Mouse (Mus musculus): Measurements from ENCODE around the gene Frem1. TPM values are rescaled to one million over a fixed set of nuclear protein-coding genes. Genes with fewer than 3 reads are reported as not detected.

Frem1 gene
- polyA plus RNA-seq, 1 experiment, result 0.19 TPM

- H3K4me1 ChIP-seq (replicated peaks; ENCODE audit: control insufficient read depth, insufficient read depth, low read length), result peaks cover 3% of the 10 kb centered on the region; the same call in 1 of the 2 replicates
- H3K27me3 ChIP-seq (ENCODE audit: control insufficient read depth, insufficient read depth, low read length), result no peaks in the 10 kb centered on the region
- no peak for TF ChIP-seq POLR2A (IDR thresholded peaks at IDR 0.05; ENCODE audit: control insufficient read depth, extremely low read depth, insufficient read depth, low read length, poor library complexity)
- DNase-seq, result no peak
- no peaks in the 10 kb centered on the region for H3K36me3 ChIP-seq (ENCODE audit: control insufficient read depth, insufficient read depth, low read length)
- 88% methylated on average over 5 of the region's 5 CpGs for WGBS
- no peak overlapping the region for H3K27ac ChIP-seq (ENCODE audit: control insufficient read depth, insufficient read depth, low read length)
- H3K4me3 ChIP-seq (ENCODE audit: control insufficient read depth, insufficient read depth, low read length), result no peak overlapping the region
Measured at GRCm38 (mm10) chr4:82940680-82941079, 111.5 kb downstream of the Frem1 start.

GRCm38 (mm10) chr4:82940248-82940647 lies 111.9 kb downstream of the Frem1 start:
- TF ChIP-seq POLR2A (IDR thresholded peaks at IDR 0.05; ENCODE audit: control insufficient read depth, extremely low read depth, insufficient read depth, low read length, poor library complexity), result no peak
- TF ChIP-seq CTCF (IDR thresholded peaks at IDR 0.05; ENCODE audit: borderline replicate concordance, control insufficient read depth, extremely low read depth, insufficient read depth, low read length, poor library complexity), result no peak
- H3K36me3 ChIP-seq (ENCODE audit: control insufficient read depth, insufficient read depth, low read length), result no peaks in the 10 kb centered on the region
- WGBS, result 27% methylated on average over 13 of the region's 13 CpGs
- DNase-seq, result peak; percentile 2
- H3K4me3 ChIP-seq (ENCODE audit: control insufficient read depth, insufficient read depth, low read length), result no peak overlapping the region
- peaks cover 3% of the 10 kb centered on the region; the same call in 1 of the 2 replicates for H3K4me1 ChIP-seq (replicated peaks; ENCODE audit: control insufficient read depth, insufficient read depth, low read length)
- no peak overlapping the region for H3K27ac ChIP-seq (ENCODE audit: control insufficient read depth, insufficient read depth, low read length)
- no peaks in the 10 kb centered on the region for H3K27me3 ChIP-seq (ENCODE audit: control insufficient read depth, insufficient read depth, low read length)

GRCm38 (mm10) chr4:82934308-82934707 lies 117.8 kb downstream of the Frem1 start:
- DNase-seq, result no peak
- Histone ChIP-seq H3K36me3 (ENCODE audit: control insufficient read depth, insufficient read depth, low read length) (no peaks in the 10 kb centered on the region), H3K4me1 (replicated peaks; ENCODE audit: control insufficient read depth, insufficient read depth, low read length) (no peaks in the 10 kb centered on the region), H3K27ac (ENCODE audit: control insufficient read depth, insufficient read depth, low read length) (no peak overlapping the region), H3K4me3 (ENCODE audit: control insufficient read depth, insufficient read depth, low read length) (no peak overlapping the region), H3K27me3 (ENCODE audit: control insufficient read depth, insufficient read depth, low read length) (no peaks in the 10 kb centered on the region)
- WGBS, result 16% methylated on average over 5 of the region's 5 CpGs
- TF ChIP-seq POLR2A (IDR thresholded peaks at IDR 0.05; ENCODE audit: control insufficient read depth, extremely low read depth, insufficient read depth, low read length, poor library complexity), result no peak
- no peak for TF ChIP-seq CTCF (IDR thresholded peaks at IDR 0.05; ENCODE audit: borderline replicate concordance, control insufficient read depth, extremely low read depth, insufficient read depth, low read length, poor library complexity)

- no peak for TF ChIP-seq POLR2A (IDR thresholded peaks at IDR 0.05; ENCODE audit: control insufficient read depth, extremely low read depth, insufficient read depth, low read length, poor library complexity)
- no peak for TF ChIP-seq CTCF (IDR thresholded peaks at IDR 0.05; ENCODE audit: borderline replicate concordance, control insufficient read depth, extremely low read depth, insufficient read depth, low read length, poor library complexity)
- 5% methylated on average over 14 of the region's 14 CpGs for WGBS
Measured at GRCm38 (mm10) chr4:82933698-82934210, 118.4 kb downstream of the Frem1 start.

GRCm38 (mm10) chr4:82930079-82930478 lies 122.1 kb downstream of the Frem1 start:
- no peak for TF ChIP-seq CTCF (IDR thresholded peaks at IDR 0.05; ENCODE audit: borderline replicate concordance, control insufficient read depth, extremely low read depth, insufficient read depth, low read length, poor library complexity)
- TF ChIP-seq POLR2A (IDR thresholded peaks at IDR 0.05; ENCODE audit: control insufficient read depth, extremely low read depth, insufficient read depth, low read length, poor library complexity), result no peak
- Histone ChIP-seq H3K36me3 (ENCODE audit: control insufficient read depth, insufficient read depth, low read length) (no peaks in the 10 kb centered on the region), H3K4me1 (replicated peaks; ENCODE audit: control insufficient read depth, insufficient read depth, low read length) (no peaks in the 10 kb centered on the region), H3K4me3 (ENCODE audit: control insufficient read depth, insufficient read depth, low read length) (no peak overlapping the region), H3K27ac (ENCODE audit: control insufficient read depth, insufficient read depth, low read length) (no peak overlapping the region), H3K27me3 (ENCODE audit: control insufficient read depth, insufficient read depth, low read length) (no peaks in the 10 kb centered on the region)
- no peak for DNase-seq
- WGBS, result 95% methylated on average over 5 of the region's 5 CpGs

More at GRCm38 (mm10) chr4:82933698-82934210, 118.4 kb downstream of the Frem1 start:
- DNase-seq, result peak; percentile 52
- Histone ChIP-seq H3K4me1 (replicated peaks; ENCODE audit: control insufficient read depth, insufficient read depth, low read length) (no peaks in the 10 kb centered on the region), H3K27ac (ENCODE audit: control insufficient read depth, insufficient read depth, low read length) (no peak overlapping the region), H3K27me3 (ENCODE audit: control insufficient read depth, insufficient read depth, low read length) (no peaks in the 10 kb centered on the region), H3K4me3 (ENCODE audit: control insufficient read depth, insufficient read depth, low read length) (no peak overlapping the region), H3K36me3 (ENCODE audit: control insufficient read depth, insufficient read depth, low read length) (no peaks in the 10 kb centered on the region)

- H3K4me3 ChIP-seq (ENCODE audit: control insufficient read depth, insufficient read depth, low read length), result no peak overlapping the region
- TF ChIP-seq POLR2A (IDR thresholded peaks at IDR 0.05; ENCODE audit: control insufficient read depth, extremely low read depth, insufficient read depth, low read length, poor library complexity) (no peak), CTCF (IDR thresholded peaks at IDR 0.05; ENCODE audit: borderline replicate concordance, control insufficient read depth, extremely low read depth, insufficient read depth, low read length, poor library complexity) (no peak)
- no peaks in the 10 kb centered on the region for H3K27me3 ChIP-seq (ENCODE audit: control insufficient read depth, insufficient read depth, low read length)
- WGBS, result 17% methylated on average over 4 of the region's 4 CpGs
- DNase-seq, result no peak
- H3K36me3 ChIP-seq (ENCODE audit: control insufficient read depth, insufficient read depth, low read length), result no peaks in the 10 kb centered on the region
- H3K27ac ChIP-seq (ENCODE audit: control insufficient read depth, insufficient read depth, low read length), result no peak overlapping the region
- no peaks in the 10 kb centered on the region for H3K4me1 ChIP-seq (replicated peaks; ENCODE audit: control insufficient read depth, insufficient read depth, low read length)
Measured at GRCm38 (mm10) chr4:82921962-82922361, 130.2 kb downstream of the Frem1 start.

- DNase-seq, result no peak
- no peak overlapping the region for H3K4me3 ChIP-seq (ENCODE audit: control insufficient read depth, insufficient read depth, low read length)
- no peaks in the 10 kb centered on the region for H3K4me1 ChIP-seq (replicated peaks; ENCODE audit: control insufficient read depth, insufficient read depth, low read length)
- no peak overlapping the region for H3K27ac ChIP-seq (ENCODE audit: control insufficient read depth, insufficient read depth, low read length)
- no peaks in the 10 kb centered on the region for H3K36me3 ChIP-seq (ENCODE audit: control insufficient read depth, insufficient read depth, low read length)
- WGBS, result 37% methylated on average over 2 of the region's 2 CpGs
- TF ChIP-seq POLR2A (IDR thresholded peaks at IDR 0.05; ENCODE audit: control insufficient read depth, extremely low read depth, insufficient read depth, low read length, poor library complexity) (no peak), CTCF (IDR thresholded peaks at IDR 0.05; ENCODE audit: borderline replicate concordance, control insufficient read depth, extremely low read depth, insufficient read depth, low read length, poor library complexity) (no peak)
- no peaks in the 10 kb centered on the region for H3K27me3 ChIP-seq (ENCODE audit: control insufficient read depth, insufficient read depth, low read length)
Measured at GRCm38 (mm10) chr4:82918625-82919024, 133.5 kb downstream of the Frem1 start.
